Mouse (Mus musculus) cerebellum, adult 2 months (tissue): ENCODE results near the gene Ints2.

Experiments
- CTCF ChIP-seq: fragments of 200-500 bp; IDR thresholded peaks from 2 replicates; pipeline ENCODE4 v1.5.1; 2011; ENCODE audit warnings: low read depth, mild to moderate bottlenecking, control low read depth, low read length, moderate library complexity, borderline replicate concordance; ENCODE audit not compliant: insufficient read depth
- POLR2A ChIP-seq: fragments of 200-500 bp; IDR thresholded peaks from 2 replicates; pipeline ENCODE4 v1.6.1; 2011; ENCODE audit warnings: low read length, control low read depth, borderline replicate concordance; ENCODE audit not compliant: insufficient read depth

GRCm38 (mm10) chr11:86285729-86286128, 28.4 kb upstream of the Ints2 start:
- TF ChIP-seq POLR2A (no peak), CTCF (no peak)
